Mouse (Mus musculus) layer of hippocampus, adult 11-12 months (tissue): ENCODE data around the gene Epor.

Experiments used
- DNase-seq: peaks from one replicate; pipeline ENCODE4 v3.0.0; 2022; ENCODE audit warnings: low spot score

Epor gene

GRCm38 (mm10) chr9:21962416-21963059, 768 bp downstream of the Epor start:
- peak; percentile 73 for DNase-seq

GRCm38 (mm10) chr9:21962010-21962409, 1.3 kb downstream of the Epor start:
- DNase-seq, result no peak

- DNase-seq, result no peak
Measured at GRCm38 (mm10) chr9:21961366-21961980, 1.8 kb downstream of the Epor start.

GRCm38 (mm10) chr9:21960558-21961208, 2.6 kb downstream of the Epor start:
- DNase-seq, result no peak

GRCm38 (mm10) chr9:21960135-21960534, 3.2 kb downstream of the Epor start:
- no peak for DNase-seq

- DNase-seq, result no peak
Measured at GRCm38 (mm10) chr9:21959244-21959643, 4.1 kb downstream of the Epor start.

GRCm38 (mm10) chr9:21958372-21958771, 4.9 kb downstream of the Epor start:
- no peak for DNase-seq

GRCm38 (mm10) chr9:21955570-21956281, 7.6 kb downstream of the Epor start, which contains the start of gene Swsap1:
TSS of gene Swsap1 (plus strand) at chr9:21955755.
- peak; percentile 100 for DNase-seq

GRCm38 (mm10) chr9:21955225-21955569, 8.1 kb downstream of the Epor start:
- DNase-seq, result no peak

- DNase-seq, result no peak
Measured at GRCm38 (mm10) chr9:21954635-21955034, 8.7 kb downstream of the Epor start.

- peak; percentile 63 for DNase-seq
Measured at GRCm38 (mm10) chr9:21953600-21953999, 9.7 kb downstream of the Epor start.

- DNase-seq, result no peak
Measured at GRCm38 (mm10) chr9:21951977-21952376, 11.3 kb downstream of the Epor start.

- no peak for DNase-seq
Measured at GRCm38 (mm10) chr9:21950322-21950721, 13.0 kb downstream of the Epor start.

- no peak for DNase-seq
Measured at GRCm38 (mm10) chr9:21948790-21949189, 14.5 kb downstream of the Epor start.

- no peak for DNase-seq
Measured at GRCm38 (mm10) chr9:21948146-21948545, 15.2 kb downstream of the Epor start.

GRCm38 (mm10) chr9:21947540-21948130, 15.7 kb downstream of the Epor start:
- no peak for DNase-seq

GRCm38 (mm10) chr9:21944267-21944666, 19.0 kb downstream of the Epor start:
- no peak for DNase-seq

- no peak for DNase-seq
Measured at GRCm38 (mm10) chr9:21943638-21944037, 19.7 kb downstream of the Epor start.

- DNase-seq, result no peak
Measured at GRCm38 (mm10) chr9:21943046-21943445, 20.3 kb downstream of the Epor start.

- DNase-seq, result no peak
Measured at GRCm38 (mm10) chr9:21938234-21938855, 25.0 kb downstream of the Epor start.

- no peak for DNase-seq
Measured at GRCm38 (mm10) chr9:21937711-21938175, 25.6 kb downstream of the Epor start.
